Mouse (Mus musculus): Measurements from ENCODE around the gene Prpsap2. TPM values are rescaled to one million over a fixed set of nuclear protein-coding genes. Genes with fewer than 3 reads are reported as not detected.

Gene Prpsap2
- polyA plus RNA-seq (2012; rRNA removed; ENCODE audit: low replicate concordance), result 19.3 and 25.2 TPM in 2 replicates

DNA sequence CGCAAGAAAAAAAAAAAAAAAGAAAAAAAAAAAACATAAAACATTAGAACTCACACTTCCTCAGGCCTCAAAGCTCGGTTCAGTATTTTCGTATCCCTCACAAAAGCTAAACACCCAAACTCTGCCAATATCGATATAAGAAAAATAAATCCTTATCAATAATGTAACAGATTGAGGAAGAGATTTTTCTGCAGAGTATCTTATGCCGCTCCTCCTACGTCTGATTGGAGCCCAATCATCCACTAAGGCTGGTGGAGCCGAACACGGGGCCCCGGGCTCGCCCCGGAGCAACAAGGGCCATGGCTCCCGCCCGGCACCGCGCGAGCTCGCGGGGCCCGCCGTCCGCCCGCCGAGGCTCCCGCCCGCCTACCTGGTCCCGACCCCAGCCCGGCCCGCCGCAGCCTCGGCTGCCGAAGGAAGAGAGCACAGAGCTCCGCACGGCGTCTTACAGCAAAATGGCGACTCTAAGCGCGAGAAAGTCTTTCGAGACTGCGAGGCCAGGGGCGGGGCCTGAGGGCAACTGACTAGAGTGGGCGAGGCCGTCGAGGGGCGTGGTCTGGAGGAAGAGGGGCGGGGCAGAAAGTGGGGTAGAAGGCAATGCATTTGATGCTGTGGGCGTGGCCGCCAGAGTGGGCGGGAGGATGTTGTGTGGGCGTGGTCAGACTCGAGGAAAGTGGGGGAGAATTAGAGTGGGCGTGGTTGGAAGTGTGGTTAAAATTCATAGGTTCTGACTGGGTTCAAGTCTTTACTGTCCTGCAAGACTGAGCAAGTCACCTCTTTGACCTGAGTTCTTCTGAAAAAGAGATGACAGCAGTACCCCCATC lies at the start of gene Prpsap2:
Prpsap2 (minus strand) TSS at position 505 of the 824 bp plus-strand sequence.

DNA sequence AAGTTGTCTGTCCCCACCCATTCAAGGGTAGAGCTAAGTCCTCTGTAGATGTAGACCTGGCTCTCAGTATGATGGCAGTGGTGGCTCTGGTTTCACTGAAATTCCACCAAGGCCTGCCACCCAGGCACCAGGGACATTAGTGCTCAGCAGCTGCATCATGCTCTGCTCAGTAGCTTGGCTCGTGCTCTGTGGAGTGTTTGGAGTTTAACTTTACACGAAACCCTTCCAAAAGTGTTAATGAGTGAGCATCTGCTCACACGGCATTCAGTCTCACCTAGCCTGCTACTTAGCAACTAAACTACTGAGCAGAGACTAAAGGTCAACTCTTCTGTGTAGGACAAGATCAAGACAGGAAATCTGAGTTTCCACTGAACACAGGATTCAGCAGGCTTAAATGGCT lies 41.3 kb downstream of the Prpsap2 start, which contains the start of gene Slc5a10:
Slc5a10 (minus strand) TSS at position 191 of the 400 bp plus-strand sequence.

DNA sequence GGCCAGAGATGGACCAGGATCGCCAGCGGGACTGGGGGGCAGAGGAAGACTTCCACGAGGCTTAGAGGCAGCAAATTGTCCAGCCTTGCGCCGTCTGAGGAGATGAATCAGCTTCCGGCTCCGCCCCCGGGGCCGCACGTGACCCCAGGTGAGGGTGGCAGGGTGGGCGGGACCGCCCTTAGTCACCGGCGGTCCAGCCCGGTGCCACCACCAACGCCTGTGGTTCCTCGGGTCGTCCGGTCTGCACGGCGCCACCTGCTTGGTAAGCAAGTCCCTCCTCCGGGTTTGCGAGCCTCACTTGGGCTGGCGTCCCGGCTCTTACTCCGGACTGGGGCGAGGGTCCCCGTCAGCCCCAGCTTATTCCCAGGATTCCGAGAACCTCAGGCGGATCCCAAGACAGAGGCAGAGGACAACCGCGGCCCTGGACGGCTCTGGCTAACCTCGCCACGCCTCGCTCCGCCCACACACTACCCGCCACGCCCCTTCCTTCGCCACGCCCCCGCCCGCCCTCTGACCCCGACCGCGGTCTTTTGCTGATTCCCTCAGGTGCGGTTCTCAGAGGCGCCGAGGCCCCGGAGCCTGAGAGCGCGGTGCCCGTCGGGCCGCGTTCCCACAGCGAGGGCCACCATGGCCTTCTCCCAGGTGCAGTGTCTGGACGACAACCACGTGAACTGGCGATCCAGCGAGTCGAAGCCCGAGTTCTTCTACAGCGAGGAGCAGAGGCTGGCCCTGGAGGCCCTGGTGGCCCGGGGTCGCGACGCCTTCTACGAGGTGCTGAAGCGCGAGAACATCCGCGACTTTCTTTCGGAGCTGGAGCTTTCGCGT lies 77.8 kb downstream of the Prpsap2 start, which contains the start of gene Fam83g:
Fam83g (plus strand) TSS at position 185 of the 825 bp plus-strand sequence.

Other genes with a start within 250 kb of the Prpsap2 start
- 41.8 and 44.8 TPM in 2 replicates for gene Epn2, start 182.4 kb downstream of the Prpsap2 start, polyA plus RNA-seq (2012; rRNA removed; ENCODE audit: low replicate concordance)
- gene Grap, start 108.8 kb downstream of the Prpsap2 start, polyA plus RNA-seq (2012; rRNA removed; ENCODE audit: low replicate concordance), result 15.8 and 37.2 TPM in 2 replicates
- gene Fam83g, start 78.0 kb downstream of the Prpsap2 start, polyA plus RNA-seq (2012; rRNA removed; ENCODE audit: low replicate concordance), result 0.33 and 1.9 TPM in 2 replicates
- gene Slc5a10, start 41.3 kb downstream of the Prpsap2 start, polyA plus RNA-seq (2012; rRNA removed; ENCODE audit: low replicate concordance), result 0.06 TPM in 1 of 2 replicates, not detected in the other
- gene Ulk2, start 93.0 kb upstream of the Prpsap2 start, polyA plus RNA-seq (2012; rRNA removed; ENCODE audit: low replicate concordance), result 66.7 and 85.0 TPM in 2 replicates
- 12.4 and 15.9 TPM in 2 replicates for gene Akap10, start 168.2 kb upstream of the Prpsap2 start, polyA plus RNA-seq (2012; rRNA removed; ENCODE audit: low replicate concordance)
- gene Specc1, start 194.7 kb upstream of the Prpsap2 start, polyA plus RNA-seq (2012; rRNA removed; ENCODE audit: low replicate concordance), result 2.3 and 5.2 TPM in 2 replicates

Data from subcutaneous adipose tissue, adult 2 months (tissue).